Mouse (Mus musculus) liver, embryonic 14.5 days (tissue): Measurements from ENCODE around the gene Gm42517. TPM values are rescaled to one million over a fixed set of nuclear protein-coding genes. Genes with fewer than 3 reads are reported as not detected.

Source experiments
- ATAC-seq: fragments of 200-750 bp; cut with Nextera tagmentation; 2 replicates; pipeline ENCODE4 v1.8.0; 2017; ENCODE audit warnings: moderate number of reproducible peaks, mild to moderate bottlenecking, moderate library complexity; ENCODE audit not compliant: insufficient read depth
- DNase-seq, 3 experiments: peaks; one replicate each; pipeline ENCODE4 v3.0.0-alpha.2; 2012 to 2013; ENCODE audit warnings: low read depth in 3 of 3, low spot score in 3 of 3
- H3K27ac ChIP-seq: fragments of 300-500 bp; sonication (generic); 2 replicates; pipeline ENCODE4 v1.5.1; 2014; ENCODE audit warnings: moderate library complexity, mild to moderate bottlenecking, control low read depth, inconsistent platforms
- H3K27me3 ChIP-seq: fragments of 300-500 bp; sonication (generic); 2 replicates; pipeline ENCODE4 v1.6.1; 2014; ENCODE audit warnings: mild to moderate bottlenecking, low read length, moderate library complexity; ENCODE audit not compliant: control insufficient read depth, insufficient read depth
- H3K36me3 ChIP-seq: fragments of 300-500 bp; sonication (generic); replicated peaks from 2 replicates; pipeline ENCODE4 v1.6.1; 2014; ENCODE audit warnings: low read depth; ENCODE audit not compliant: control insufficient read depth, insufficient read depth
- H3K4me1 ChIP-seq, 2 experiments: fragments of 200-500 bp in 1 of 2; fragments of 300-500 bp in 1 of 2; sonication (generic) in 1 of 2; replicated peaks; 2 replicates each; pipeline ENCODE4 v1.6.1; 2012 to 2014; ENCODE audit warnings: antibody characterized with exemption in 1 of 2, inconsistent platforms in 1 of 2, low read length in 1 of 2; ENCODE audit not compliant: control insufficient read depth in 2 of 2, insufficient read depth in 2 of 2
- H3K4me2 ChIP-seq: fragments of 300-500 bp; sonication (generic); 2 replicates; pipeline ENCODE4 v1.6.1; 2014; ENCODE audit warnings: low read depth, mild to moderate bottlenecking, control low read depth, moderate library complexity
- H3K4me3 ChIP-seq, 2 experiments: fragments of 200-500 bp in 1 of 2; fragments of 300-500 bp in 1 of 2; sonication (generic) in 1 of 2; 2 replicates each; pipeline ENCODE4 v1.5.1; 2012 to 2014; ENCODE audit warnings: low read depth in 2 of 2, low read length in 2 of 2, mild to moderate bottlenecking in 2 of 2, control low read depth in 1 of 2, inconsistent platforms in 1 of 2, moderate library complexity in 1 of 2; ENCODE audit not compliant: insufficient read depth in 1 of 2
- H3K9ac ChIP-seq: fragments of 300-500 bp; sonication (generic); replicated peaks from 2 replicates; pipeline ENCODE4 v1.6.1; 2014; ENCODE audit warnings: mild to moderate bottlenecking, control low read depth, moderate library complexity
- H3K9me3 ChIP-seq: fragments of 300-500 bp; sonication (generic); 2 replicates; pipeline ENCODE4 v1.6.1; 2016; ENCODE audit warnings: low read length, mixed read lengths; ENCODE audit not compliant: control insufficient read depth
- CTCF ChIP-seq: IDR thresholded peaks from 2 replicates; pipeline ENCODE4 v1.5.1; 2016; ENCODE audit warnings: antibody characterized with exemption, low read depth, control low read depth
- EP300 ChIP-seq: IDR thresholded peaks from 2 replicates; pipeline ENCODE4 v1.6.1; 2016; ENCODE audit warnings: antibody characterized with exemption, low read depth
- WGBS: fragments of 180-500 bp; shearing (Covaris S2); extraction: QIAGEN DNeasy Blood & Tissue Kit; methylation state at CpG from one replicate; pipeline ENCODE4 v1.1.7; 2014; ENCODE audit not compliant: insufficient replicate concordance; 5-methylcytosine and 5-hydroxymethylcytosine counted together
- polyA plus RNA-seq, 2 experiments: library from polyadenylated mRNA; depleted of rRNA in 1 of 2; stranded (reverse) in 1 of 2; unstranded in 1 of 2; fragments of >200 nt; fragmentation: Nextera tagmentation in 1 of 2; extraction: Ambion mirVana in 1 of 2; gene quantifications; 2 replicates each; pipeline versions ENCODE4 v1.2.1 to v1.2.3; 2012 to 2014

Gene Gm42517
- polyA plus RNA-seq (2012; rRNA removed) = 0.19 and 0.20 TPM in 2 replicates
- 0.10 TPM in 1 of 2 replicates, not detected in the other for polyA plus RNA-seq (2014; fragmentation: Nextera tagmentation; extraction: Ambion mirVana)

GRCm38 (mm10) chr5:108367871-108368332 is at the start of gene Gm42517:
Gm42517 (minus strand) TSS chr5:108367922.
- Histone ChIP-seq H3K27ac (no peak within 1 kb of the TSS), H3K4me3 (peak within 1 kb of the TSS; percentile 3 to 50), H3K4me1 (no peaks in the 10 kb centered on the region), H3K9me3 (no peaks in the 10 kb centered on the region), H3K27me3 (peaks cover 88% of the 10 kb centered on the region), H3K36me3 (no peaks in the 10 kb centered on the region), H3K4me2 (peak within 1 kb of the TSS; percentile 58), H3K9ac (no peak within 1 kb of the TSS)
- ATAC-seq = no peak
- DNase-seq = no peak
- WGBS = 2% methylated on average over 33 of the region's 36 CpGs
- TF ChIP-seq EP300 (no peak), CTCF (no peak)

GRCm38 (mm10) chr5:108414711-108415110 is 47.0 kb upstream of the Gm42517 start:
- no peaks in the 10 kb centered on the region for H3K9me3 ChIP-seq

GRCm38 (mm10) chr5:108406977-108407376 is 39.3 kb upstream of the Gm42517 start:
- Histone ChIP-seq H3K4me3 (no peak overlapping the region), H3K27ac (no peak overlapping the region), H3K36me3 (no peaks in the 10 kb centered on the region), H3K4me2 (no peak overlapping the region), H3K9me3 (no peaks in the 10 kb centered on the region), H3K4me1 (peaks cover 0 to 6% of the 10 kb centered on the region in 2 experiments; a peak in 2 of 4 replicates), H3K9ac (no peak overlapping the region), H3K27me3 (no peaks in the 10 kb centered on the region)
- no peak for TF ChIP-seq EP300
- no peak for TF ChIP-seq CTCF
- ATAC-seq = no peak
- WGBS = 59% methylated on average over 2 of the region's 2 CpGs
- DNase-seq = no peak

More at GRCm38 (mm10) chr5:108414711-108415110, 47.0 kb upstream of the Gm42517 start:
- peaks cover 0 to 2% of the 10 kb centered on the region in 2 experiments; a peak in 2 of 4 replicates for H3K4me1 ChIP-seq
- DNase-seq (no peak), ATAC-seq (no peak)
- no peak overlapping the region for H3K4me2 ChIP-seq
- no peaks in the 10 kb centered on the region for H3K27me3 ChIP-seq
- H3K9ac ChIP-seq = no peak overlapping the region
- no peak overlapping the region for H3K27ac ChIP-seq
- H3K4me3 ChIP-seq = no peak overlapping the region
- no peak for TF ChIP-seq EP300
- no peak for TF ChIP-seq CTCF
- H3K36me3 ChIP-seq = no peaks in the 10 kb centered on the region
- WGBS = 42% methylated on average over 2 of the region's 2 CpGs

GRCm38 (mm10) chr5:108405460-108405859 is 37.7 kb upstream of the Gm42517 start:
- Histone ChIP-seq H3K4me3 (no peak overlapping the region), H3K4me2 (no peak overlapping the region), H3K9ac (no peak overlapping the region), H3K27me3 (no peaks in the 10 kb centered on the region), H3K36me3 (no peaks in the 10 kb centered on the region), H3K27ac (no peak overlapping the region), H3K9me3 (no peaks in the 10 kb centered on the region), H3K4me1 (peaks cover 0 to 6% of the 10 kb centered on the region in 2 experiments; a peak in 2 of 4 replicates)
- 8% methylated on average over 1 of the region's 1 CpGs for WGBS
- no peak for DNase-seq
- ATAC-seq = peak; percentile 71; the same call in 1 of the 2 replicates
- TF ChIP-seq EP300 = no peak
- TF ChIP-seq CTCF = no peak

- Histone ChIP-seq H3K4me2 (no peak overlapping the region), H3K4me3 (no peak overlapping the region), H3K27me3 (no peaks in the 10 kb centered on the region), H3K9me3 (no peaks in the 10 kb centered on the region), H3K4me1 (peaks cover 0 to 9% of the 10 kb centered on the region in 2 experiments; a peak in 2 of 4 replicates), H3K9ac (no peak overlapping the region), H3K27ac (no peak overlapping the region), H3K36me3 (no peaks in the 10 kb centered on the region)
- DNase-seq (no peak), ATAC-seq (no peak)
- WGBS = 26% methylated on average over 4 of the region's 4 CpGs
- TF ChIP-seq EP300 (no peak), CTCF (no peak)
Observed at GRCm38 (mm10) chr5:108403453-108403852, 35.7 kb upstream of the Gm42517 start.
